Mouse (Mus musculus) spleen, postnatal 10 days (tissue): ENCODE measurements around the gene Med27.

ENCODE experiments used
- DNase-seq, 2 experiments: peaks; one replicate each; pipeline ENCODE4 v3.0.0; 2021 to 2022; ENCODE audit warnings: low spot score in 2 of 2

Gene Med27

GRCm38 (mm10) chr2:29436376-29436775 lies 89.8 kb downstream of the Med27 start:
- DNase-seq, result no peak

- DNase-seq, result no peak
Observed at GRCm38 (mm10) chr2:29437111-29437510, 90.5 kb downstream of the Med27 start.

- DNase-seq, result no peak
Observed at GRCm38 (mm10) chr2:29437861-29438529, 91.4 kb downstream of the Med27 start.

- DNase-seq, result no peak
Observed at GRCm38 (mm10) chr2:29438530-29438862, 91.9 kb downstream of the Med27 start.

- no peak for DNase-seq
Observed at GRCm38 (mm10) chr2:29438986-29439385, 92.4 kb downstream of the Med27 start.

GRCm38 (mm10) chr2:29439396-29439795 lies 92.8 kb downstream of the Med27 start:
- no peak for DNase-seq

DNA sequence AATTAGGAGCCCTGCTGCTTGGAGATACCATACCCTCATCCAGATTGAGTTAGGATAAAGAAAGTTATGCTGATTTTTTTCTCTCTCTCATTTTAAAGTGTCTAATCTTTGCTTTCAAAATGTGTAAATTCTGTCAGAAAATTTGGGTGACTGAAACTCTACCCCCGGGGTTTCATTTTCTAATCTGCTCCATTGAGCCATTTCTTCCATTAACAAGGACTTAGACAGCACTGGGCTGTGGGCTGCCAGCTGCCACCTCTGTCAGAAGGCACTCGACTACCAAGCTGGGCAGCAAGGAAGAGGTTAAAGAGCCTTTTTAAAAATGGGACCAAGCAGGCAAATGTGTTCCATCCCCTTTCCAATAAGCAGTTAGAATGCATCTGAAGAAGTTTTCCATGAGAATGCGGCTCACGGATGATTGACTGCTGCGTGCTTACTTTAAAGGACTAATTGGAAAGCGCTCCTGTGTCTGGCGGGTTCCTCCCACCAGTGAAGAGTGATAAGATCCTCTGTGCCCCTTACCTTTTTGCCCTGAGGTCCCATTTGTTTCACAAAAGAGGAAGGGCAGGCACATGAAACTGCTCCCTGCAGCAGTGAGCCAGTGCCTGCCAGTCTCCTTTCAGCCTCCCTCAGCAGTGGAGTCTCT lies 93.4 kb downstream of the Med27 start:
- no peak for DNase-seq

DNA sequence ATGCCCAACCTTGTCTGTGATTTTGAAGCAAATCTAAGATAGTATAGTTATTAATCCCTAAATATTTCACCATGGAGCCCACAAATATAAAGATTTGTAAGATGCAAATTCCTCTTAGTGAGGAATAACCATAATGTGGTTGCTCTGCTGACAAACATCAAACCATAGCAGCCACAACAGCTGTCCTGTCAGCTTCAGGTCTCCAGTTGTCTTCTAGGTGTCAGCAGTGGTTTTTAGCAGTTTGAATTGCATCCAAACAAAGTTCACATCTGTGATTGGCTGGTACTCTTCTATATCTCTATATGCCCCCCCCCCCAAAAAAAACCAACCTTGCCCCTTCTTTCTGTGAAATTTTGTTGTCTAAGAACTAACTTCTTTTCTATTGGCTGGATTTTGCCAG lies 95.7 kb downstream of the Med27 start:
- no peak for DNase-seq

DNA sequence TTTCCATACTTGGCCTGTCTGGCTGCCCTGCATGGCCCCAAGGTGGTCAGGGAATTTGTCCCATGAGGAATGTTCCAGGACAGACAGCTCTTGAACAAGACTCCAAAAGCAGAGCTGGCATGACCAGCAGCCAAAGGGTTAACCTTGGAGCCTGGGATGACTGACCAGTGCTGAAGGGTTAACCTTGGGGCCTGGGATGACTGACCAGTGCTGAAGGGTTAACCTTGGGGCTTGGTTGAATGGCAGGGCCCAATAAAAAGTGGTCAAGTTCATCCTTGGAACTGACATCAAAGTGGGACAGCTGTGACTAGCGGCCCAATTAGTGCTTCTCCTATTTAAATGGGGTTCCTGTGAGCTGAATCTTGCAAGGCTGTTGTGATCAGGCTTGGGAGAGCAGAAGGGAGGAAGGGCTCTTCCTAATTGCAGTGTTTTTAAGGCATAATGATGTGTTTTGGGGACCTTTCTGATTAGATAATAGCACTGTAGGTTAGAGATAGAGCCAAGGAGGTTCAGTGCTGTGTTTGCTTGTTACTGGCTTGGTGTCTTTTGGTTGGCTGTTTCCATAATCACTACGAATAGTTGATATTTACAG lies 97.1 kb downstream of the Med27 start:
- DNase-seq, result no peak

GRCm38 (mm10) chr2:29448476-29449002 lies 101.9 kb downstream of the Med27 start:
- no peak for DNase-seq

DNA sequence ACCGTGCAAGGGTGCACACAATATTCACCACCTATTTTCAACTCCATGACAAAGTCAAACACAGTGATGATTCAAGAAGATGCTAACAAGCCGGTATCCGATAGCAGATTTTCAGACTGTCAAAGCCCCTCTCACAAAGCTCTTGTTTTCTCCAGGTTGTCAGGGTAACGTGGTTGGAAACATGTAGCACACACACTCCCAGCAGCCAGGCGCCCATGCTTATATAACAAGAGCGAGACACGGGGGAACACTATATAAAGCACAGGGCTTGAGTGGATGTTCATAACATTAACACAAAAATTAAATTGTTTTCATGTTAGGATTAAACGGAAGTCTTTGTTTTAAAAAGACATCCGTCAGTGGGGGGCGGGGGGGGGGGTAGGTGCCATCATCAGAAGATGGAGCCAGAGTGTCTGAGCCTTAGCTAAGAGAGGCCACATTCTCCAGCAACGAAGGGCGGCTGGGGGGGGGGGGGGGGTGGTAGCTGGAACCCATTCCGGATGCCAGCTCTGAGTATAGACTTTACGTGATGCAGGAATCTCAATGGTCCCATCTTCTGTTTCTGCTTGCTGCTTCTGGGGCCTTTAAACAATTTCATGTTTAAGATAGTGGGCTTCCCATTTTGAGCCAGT lies 104.9 kb downstream of the Med27 start:
- DNase-seq, result no peak

DNA sequence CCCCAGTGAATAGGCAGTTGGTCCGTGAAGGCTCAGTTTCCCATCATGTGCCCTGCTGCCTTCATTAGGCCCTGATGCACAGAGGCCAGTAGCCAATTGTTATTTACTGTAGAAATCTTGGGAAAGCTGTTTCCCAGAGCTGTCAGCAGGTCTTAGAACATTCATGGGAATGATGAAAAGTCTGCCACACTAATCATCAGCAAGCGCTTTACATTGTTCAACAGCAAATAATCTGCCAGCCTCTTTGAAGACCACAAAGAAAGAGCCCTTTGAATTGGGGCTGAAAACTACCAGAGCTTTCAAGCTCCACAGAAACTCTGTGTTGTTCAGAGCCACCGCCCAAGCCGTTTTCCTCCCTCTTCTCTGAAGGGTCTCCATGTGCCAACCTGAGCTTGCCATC lies 106.8 kb downstream of the Med27 start:
- no peak for DNase-seq

DNA sequence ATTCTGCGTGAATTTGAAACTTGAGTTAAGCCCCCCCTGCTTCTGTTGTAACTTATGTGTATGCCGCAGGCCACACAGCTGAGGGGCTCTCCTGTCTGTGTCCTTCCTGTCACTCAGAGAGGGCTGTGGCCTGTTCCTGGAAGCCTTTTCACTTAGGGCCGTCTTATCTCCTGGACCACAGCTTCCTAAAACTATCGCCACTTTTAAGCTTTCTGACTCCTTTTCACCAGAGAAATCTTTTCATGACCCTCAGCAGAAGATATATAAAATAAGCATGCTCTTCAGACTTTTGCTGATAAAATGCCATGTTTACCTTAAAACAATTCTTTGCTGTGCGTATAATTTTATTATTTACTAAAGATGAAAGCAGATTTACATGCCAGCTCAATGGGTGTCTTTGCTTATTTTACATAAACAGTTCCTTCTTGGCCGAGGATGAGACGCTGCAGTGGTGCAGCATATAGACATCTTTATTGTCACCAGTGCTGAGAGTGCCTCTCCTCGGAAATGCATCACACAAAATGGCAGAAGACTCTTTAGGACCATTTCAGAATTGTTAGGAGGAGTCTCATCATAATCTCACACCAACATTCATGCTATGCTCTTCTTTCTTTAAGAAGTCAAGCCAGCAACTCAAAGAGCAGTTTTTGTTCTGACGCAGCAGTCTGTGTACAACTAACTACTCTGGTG lies 110.2 kb downstream of the Med27 start:
- no peak for DNase-seq

DNA sequence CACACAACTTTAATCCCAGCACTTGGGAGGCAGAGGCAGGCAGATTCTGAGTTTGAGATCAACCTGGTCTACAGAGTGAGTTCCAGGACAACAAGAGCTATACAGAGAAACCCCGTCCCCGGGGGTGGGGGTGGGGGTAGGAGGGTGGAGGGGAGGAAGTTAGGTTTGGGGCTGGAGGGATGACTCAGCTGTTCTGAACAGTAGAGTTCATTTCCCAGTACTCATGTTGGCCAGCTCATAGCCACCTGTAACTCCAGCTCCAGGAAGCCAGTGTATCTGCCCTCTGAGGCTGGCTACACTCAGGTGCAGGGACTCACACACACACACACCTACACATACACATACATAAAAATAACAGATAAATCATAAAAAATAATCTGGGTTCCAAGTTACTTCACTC lies 111.1 kb downstream of the Med27 start:
- no peak for DNase-seq

DNA sequence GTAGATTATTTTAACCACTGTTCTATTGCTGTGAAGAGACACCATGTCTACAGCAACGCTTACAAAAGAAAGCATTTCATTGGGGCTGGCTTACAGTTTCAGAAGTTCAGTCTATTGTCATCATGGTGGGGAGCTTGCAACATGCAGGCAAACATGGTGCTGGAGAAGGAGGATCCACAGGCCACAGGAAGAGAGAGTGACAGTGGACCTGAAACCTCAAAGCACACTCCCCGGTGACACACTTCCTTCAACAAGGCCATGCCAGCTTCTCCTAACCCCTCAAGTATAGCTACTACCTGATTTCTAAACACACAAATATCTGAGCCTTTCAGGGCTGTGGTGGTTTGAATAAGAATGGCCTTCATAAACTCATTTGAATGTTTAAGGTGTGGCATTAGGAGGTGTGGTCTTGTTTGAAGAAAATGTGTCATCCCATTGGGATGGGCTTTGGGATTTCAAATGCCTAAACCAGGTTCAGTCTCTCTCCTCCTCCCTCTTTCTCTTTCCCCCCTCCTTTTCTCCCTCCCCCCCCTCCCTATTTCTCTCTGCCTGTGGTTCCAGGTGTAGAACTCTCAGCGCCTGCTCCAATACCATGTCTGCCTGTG lies 111.8 kb downstream of the Med27 start:
- DNase-seq, result no peak

- no peak for DNase-seq
Observed at GRCm38 (mm10) chr2:29459648-29460047, 113.0 kb downstream of the Med27 start.

- no peak for DNase-seq
Observed at GRCm38 (mm10) chr2:29461841-29462240, 115.2 kb downstream of the Med27 start.

GRCm38 (mm10) chr2:29463039-29463585 lies 116.5 kb downstream of the Med27 start:
- DNase-seq, result no peak

DNA sequence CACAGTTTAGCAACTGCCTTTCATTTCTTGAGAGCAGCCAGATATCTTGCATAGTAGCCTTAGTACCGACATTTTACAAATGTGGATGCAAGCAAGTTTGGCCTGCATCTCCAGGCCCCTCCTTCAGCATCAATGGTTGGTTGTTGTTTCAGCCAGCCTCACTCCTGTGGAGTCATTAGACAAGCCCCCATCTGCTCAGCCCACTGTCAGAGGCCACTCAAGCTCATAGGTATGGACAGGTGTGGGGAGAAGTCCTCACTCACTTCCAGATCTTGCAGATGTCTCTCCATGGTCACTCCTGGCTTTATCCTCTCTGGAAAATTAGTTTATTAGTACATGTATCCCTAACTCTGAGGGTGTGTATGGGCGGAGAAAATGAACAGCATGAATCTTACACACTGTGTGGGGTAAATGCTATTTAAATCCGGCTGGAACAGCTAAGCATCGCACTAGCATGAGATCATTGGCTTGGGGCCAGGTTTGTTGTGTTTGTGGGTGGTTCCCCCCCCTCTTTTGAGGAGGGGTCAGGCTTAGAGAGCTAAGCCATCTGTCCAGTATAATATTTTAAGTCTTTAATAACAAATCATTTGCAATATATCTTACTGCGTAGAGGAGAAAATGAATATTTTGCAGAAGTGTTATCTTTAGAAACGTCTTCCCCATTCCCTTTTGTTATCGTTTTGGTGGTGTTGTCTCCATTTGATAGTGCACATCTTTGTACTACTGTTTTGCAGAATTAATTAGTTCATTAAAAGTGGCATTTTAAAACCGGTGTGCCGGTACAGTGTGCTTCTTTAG lies 118.4 kb downstream of the Med27 start:
- DNase-seq, result no peak

DNA sequence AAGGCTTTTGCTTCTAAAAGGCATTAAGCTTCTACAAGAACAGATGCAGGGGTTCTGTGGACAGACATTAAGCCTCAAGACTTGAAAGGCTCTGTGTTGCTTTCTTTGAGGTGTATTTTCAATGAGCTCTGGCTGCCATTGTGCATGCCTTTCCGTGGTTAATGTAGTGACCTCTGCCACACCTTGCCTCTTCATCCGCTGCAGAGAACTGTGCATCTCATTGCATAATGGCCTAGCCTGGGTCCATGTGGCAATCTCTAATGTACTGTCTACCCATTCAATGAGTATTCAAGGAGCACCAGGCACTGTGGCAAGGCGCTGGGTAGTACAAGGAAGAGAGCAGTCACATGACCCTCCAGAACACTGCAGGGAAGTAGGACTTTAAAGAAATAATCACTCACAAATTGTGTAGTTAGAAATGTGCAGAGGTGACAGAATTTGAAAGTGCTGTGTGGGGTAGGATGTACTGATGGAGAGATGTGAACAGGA lies 119.1 kb downstream of the Med27 start:
- no peak for DNase-seq
